Mouse (Mus musculus): Measurements from ENCODE around the gene Hist2h2ab. TPM values are rescaled to one million over a fixed set of nuclear protein-coding genes. Genes with fewer than 3 reads are reported as not detected.
"Not testable (repeated sequence)": the region's sequence is repeated elsewhere in the genome, so short reads cannot be mapped to it uniquely, and the experiment has no call there.

Gene Hist2h2ab
- polyA plus RNA-seq, 1 experiment from 2014 or later, result 0.43 TPM

- Histone ChIP-seq H3K4me2 (no peak overlapping the region), H3K27ac (no peak overlapping the region), H3K27me3 (no peaks in the 10 kb centered on the region), H3K4me3 (no peak overlapping the region), H3K36me3 (peaks cover 9% of the 10 kb centered on the region; the same call in 1 of the 2 replicates), H3K4me1 (replicated peaks) (peaks cover 16% of the 10 kb centered on the region), H3K9ac (no peak overlapping the region), H3K9me3 (replicated peaks) (no peaks in the 10 kb centered on the region; the same call in 1 of the 2 replicates)
- WGBS, result 42% methylated on average over 2 of the region's 2 CpGs
- no peak for ATAC-seq (replicated peaks; ENCODE audit: insufficient number of reproducible peaks, insufficient read depth, low FRiP score, low read depth)
These were observed 19.9 kb upstream of the Hist2h2ab start for GRCm38 (mm10) chr3:96199731-96200130.

DNA sequence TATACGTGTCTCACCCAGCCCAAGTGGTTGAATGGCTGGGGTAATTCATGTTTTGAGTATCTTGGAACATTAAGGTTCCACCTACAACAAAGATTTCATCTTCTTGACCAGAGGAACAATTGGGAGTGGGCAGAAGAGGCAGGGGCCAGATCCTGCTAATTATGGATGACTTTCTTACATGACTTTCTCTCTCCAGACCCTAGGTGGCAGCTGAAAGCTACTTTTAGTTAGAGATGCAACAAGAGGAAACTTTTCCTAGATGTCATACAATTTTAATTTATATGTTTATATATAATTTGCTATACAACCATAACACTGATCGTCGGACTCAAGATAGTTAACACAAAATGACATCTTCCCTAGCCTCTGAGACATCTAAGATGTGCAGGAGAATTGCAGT is 11.8 kb upstream of the Hist2h2ab start:
- H3K27ac ChIP-seq, result no peak overlapping the region
- 76% methylated on average over 3 of the region's 3 CpGs for WGBS
- no peak overlapping the region for H3K4me2 ChIP-seq
- H3K36me3 ChIP-seq, result no peaks in the 10 kb centered on the region
- no peak overlapping the region for H3K4me3 ChIP-seq
- H3K9ac ChIP-seq, result no peak overlapping the region
- no peaks in the 10 kb centered on the region for H3K9me3 ChIP-seq (replicated peaks)
- no peak for ATAC-seq (replicated peaks; ENCODE audit: insufficient number of reproducible peaks, insufficient read depth, low FRiP score, low read depth)
- H3K4me1 ChIP-seq (replicated peaks), result no peaks in the 10 kb centered on the region
- no peaks in the 10 kb centered on the region for H3K27me3 ChIP-seq

GRCm38 (mm10) chr3:96209242-96209641 is 10.4 kb upstream of the Hist2h2ab start:
- H3K27ac ChIP-seq, result no peak overlapping the region
- H3K9ac ChIP-seq, result no peak overlapping the region
- no peaks in the 10 kb centered on the region for H3K9me3 ChIP-seq (replicated peaks)
- H3K36me3 ChIP-seq, result no peaks in the 10 kb centered on the region
- no peak for ATAC-seq (replicated peaks; ENCODE audit: insufficient number of reproducible peaks, insufficient read depth, low FRiP score, low read depth)
- H3K4me3 ChIP-seq, result no peak overlapping the region
- H3K27me3 ChIP-seq, result 0 out of 2 replicates have a peak, but pooled peaks cover 3% of the 10 kb centered on the region
- H3K4me1 ChIP-seq (replicated peaks), result no peaks in the 10 kb centered on the region
- H3K4me2 ChIP-seq, result no peak overlapping the region
- WGBS, result 23% methylated on average over 15 of the region's 15 CpGs

DNA sequence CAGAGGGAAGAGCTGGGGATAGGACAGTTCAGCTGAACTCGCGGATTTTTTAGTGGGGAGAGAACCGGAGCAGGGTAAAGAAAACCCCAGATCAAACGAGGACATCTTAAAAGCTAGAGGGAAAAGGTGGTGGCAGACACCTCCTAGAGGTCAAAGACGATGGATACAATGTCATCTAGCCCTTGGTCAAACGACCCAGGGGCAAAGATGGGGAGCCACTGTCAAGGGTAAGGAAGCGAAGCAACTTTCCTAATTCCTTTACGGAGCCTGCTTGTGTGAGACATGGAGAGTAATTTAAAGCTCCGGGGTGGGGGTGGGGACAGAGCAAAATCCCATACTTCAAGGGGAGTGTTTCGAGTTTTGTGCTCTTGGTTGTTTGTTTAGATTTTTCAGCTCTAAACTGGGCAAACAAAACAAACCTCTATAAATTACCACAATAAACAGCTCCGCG is 449 bp upstream of the Hist2h2ab start:
- H3K4me2 ChIP-seq, result peak overlapping the region; percentile 83
- no peak for ATAC-seq (replicated peaks; ENCODE audit: insufficient number of reproducible peaks, insufficient read depth, low FRiP score, low read depth)
- under 1% methylated on average over 12 of the region's 12 CpGs for WGBS

GRCm38 (mm10) chr3:96220131-96220764 is 583 bp downstream of the Hist2h2ab start:
- H3K27me3 ChIP-seq; ATAC-seq (replicated peaks; ENCODE audit: insufficient number of reproducible peaks, insufficient read depth, low FRiP score, low read depth); H3K9me3 ChIP-seq (replicated peaks); H3K36me3 ChIP-seq: not testable (repeated sequence)
- H3K4me2 ChIP-seq, result peak overlapping the region; percentile 83
- H3K4me3 ChIP-seq, result peak overlapping the region; percentile 68
- peak overlapping the region; percentile 79 for H3K9ac ChIP-seq
- H3K4me1 ChIP-seq (replicated peaks), result peaks cover 35% of the 10 kb centered on the region
- peak overlapping the region; percentile 99 for H3K27ac ChIP-seq
- 0% methylated on average over 40 of the region's 47 CpGs for WGBS

More for the DNA sequence above, 449 bp upstream of the Hist2h2ab start:
- no peaks in the 10 kb centered on the region for H3K36me3 ChIP-seq
- H3K9me3 ChIP-seq (replicated peaks), result no peaks in the 10 kb centered on the region
- no peaks in the 10 kb centered on the region for H3K27me3 ChIP-seq
- H3K9ac ChIP-seq, result peak overlapping the region; percentile 64
- H3K4me1 ChIP-seq (replicated peaks), result peaks cover 33% of the 10 kb centered on the region
- peak overlapping the region; percentile 99 for H3K27ac ChIP-seq
- H3K4me3 ChIP-seq, result peak overlapping the region; percentile 68

GRCm38 (mm10) chr3:96220765-96221639 is 1.3 kb downstream of the Hist2h2ab start, which contains the start of the genes Hist2h2ac and Hist2h2be:
Gene Hist2h2ac (minus strand): TSS chr3:96220880.
Gene Hist2h2be (plus strand): TSS chr3:96221119.
- Histone ChIP-seq H3K36me3 (no peaks in the 10 kb centered on the region), H3K9ac (peak within 1 kb of the TSS; percentile 79), H3K9me3 (replicated peaks) (no peaks in the 10 kb centered on the region), H3K4me2 (peak within 1 kb of the TSS; percentile 83), H3K4me3 (peak within 1 kb of the TSS; percentile 68), H3K27me3 (no peaks in the 10 kb centered on the region), H3K4me1 (replicated peaks) (peaks cover 35% of the 10 kb centered on the region), H3K27ac (peak within 1 kb of the TSS; percentile 99)
- WGBS, result under 1% methylated on average over 43 of the region's 43 CpGs
- peak; percentile 91 for ATAC-seq (replicated peaks; ENCODE audit: insufficient number of reproducible peaks, insufficient read depth, low FRiP score, low read depth)

GRCm38 (mm10) chr3:96221640-96222038 is 2.0 kb downstream of the Hist2h2ab start:
- H3K27me3 ChIP-seq, result no peaks in the 10 kb centered on the region
- H3K36me3 ChIP-seq, result no peaks in the 10 kb centered on the region
- peak overlapping the region; percentile 99 for H3K27ac ChIP-seq
- WGBS, result 29% methylated on average over 9 of the region's 9 CpGs
- peak overlapping the region; percentile 79 for H3K9ac ChIP-seq
- no peaks in the 10 kb centered on the region for H3K9me3 ChIP-seq (replicated peaks)
- ATAC-seq (replicated peaks; ENCODE audit: insufficient number of reproducible peaks, insufficient read depth, low FRiP score, low read depth), result no peak
- peaks cover 35% of the 10 kb centered on the region for H3K4me1 ChIP-seq (replicated peaks)
- peak overlapping the region; percentile 68 for H3K4me3 ChIP-seq
- peak overlapping the region; percentile 83 for H3K4me2 ChIP-seq

- H3K27ac ChIP-seq, result no peak overlapping the region
- H3K9ac ChIP-seq, result no peak overlapping the region
- ATAC-seq (replicated peaks; ENCODE audit: insufficient number of reproducible peaks, insufficient read depth, low FRiP score, low read depth), result no peak
- no peaks in the 10 kb centered on the region for H3K36me3 ChIP-seq
- H3K27me3 ChIP-seq, result no peaks in the 10 kb centered on the region
- WGBS, result 91% methylated on average over 4 of the region's 4 CpGs
- peak overlapping the region; percentile 83 for H3K4me2 ChIP-seq
- H3K9me3 ChIP-seq (replicated peaks), result no peaks in the 10 kb centered on the region
- H3K4me3 ChIP-seq, result no peak overlapping the region
- peaks cover 37% of the 10 kb centered on the region for H3K4me1 ChIP-seq (replicated peaks)
These were observed 3.1 kb downstream of the Hist2h2ab start for GRCm38 (mm10) chr3:96222774-96223173.

DNA sequence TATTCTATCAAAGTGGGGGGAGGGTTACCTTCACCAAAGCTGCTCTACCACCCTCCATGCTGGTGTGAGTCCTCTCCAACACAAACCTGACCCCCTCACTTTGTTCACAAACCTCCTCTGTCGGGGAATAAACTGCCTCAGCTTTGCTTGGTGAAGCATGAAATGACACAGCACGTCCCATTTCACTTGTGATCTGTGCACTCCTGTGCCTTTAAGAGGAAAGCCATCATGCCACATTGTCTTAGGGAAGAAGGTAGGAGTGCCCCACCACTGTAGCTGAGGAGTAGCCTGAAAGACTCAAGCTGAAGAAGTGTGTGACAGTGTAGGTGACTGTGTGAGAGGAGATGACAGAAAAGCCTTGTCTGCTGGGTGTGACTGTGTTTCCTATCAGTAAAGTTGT is 5.8 kb downstream of the Hist2h2ab start:
- no peak for ATAC-seq (replicated peaks; ENCODE audit: insufficient number of reproducible peaks, insufficient read depth, low FRiP score, low read depth)
- Histone ChIP-seq H3K27ac (no peak overlapping the region), H3K9me3 (replicated peaks) (no peaks in the 10 kb centered on the region), H3K4me1 (replicated peaks) (peaks cover 29% of the 10 kb centered on the region), H3K36me3 (no peaks in the 10 kb centered on the region), H3K9ac (no peak overlapping the region), H3K4me2 (no peak overlapping the region), H3K4me3 (no peak overlapping the region), H3K27me3 (no peaks in the 10 kb centered on the region)
- 30% methylated on average over 2 of the region's 2 CpGs for WGBS

GRCm38 (mm10) chr3:96226695-96227648 is 7.3 kb downstream of the Hist2h2ab start:
- H3K4me2 ChIP-seq, result no peak overlapping the region
- H3K27me3 ChIP-seq, result no peaks in the 10 kb centered on the region
- H3K9ac ChIP-seq, result no peak overlapping the region
- H3K9me3 ChIP-seq (replicated peaks), result no peaks in the 10 kb centered on the region
- no peak overlapping the region for H3K4me3 ChIP-seq
- H3K36me3 ChIP-seq, result no peaks in the 10 kb centered on the region
- 57% methylated on average over 8 of the region's 8 CpGs for WGBS
- no peak overlapping the region for H3K27ac ChIP-seq
- peaks cover 21% of the 10 kb centered on the region for H3K4me1 ChIP-seq (replicated peaks)
- ATAC-seq (replicated peaks; ENCODE audit: insufficient number of reproducible peaks, insufficient read depth, low FRiP score, low read depth), result no peak

All from heart, embryonic 15.5 days (tissue).